Mouse (Mus musculus): ENCODE measurements around the gene Hivep3.

- no peak for TF ChIP-seq POLR2A (IDR thresholded peaks at IDR 0.05; ENCODE audit: control insufficient read depth, extremely low read depth, insufficient read depth, low read length, poor library complexity)
- TF ChIP-seq CTCF (IDR thresholded peaks at IDR 0.05; ENCODE audit: borderline replicate concordance, control insufficient read depth, extremely low read depth, insufficient read depth, low read length, poor library complexity), result no peak
These were observed 143.1 kb downstream of the Hivep3 start for GRCm38 (mm10) chr4:119876535-119877160.

All from thymus, adult 2 months (tissue).